Mouse (Mus musculus): ENCODE measurements at regions not wholly inside any gene's neighbourhood (a gene's known extent, or its start where the extent isn't known, plus 50 kb on each side); places are given as distances from the start of the nearest gene placed in this dataset.

DNA sequence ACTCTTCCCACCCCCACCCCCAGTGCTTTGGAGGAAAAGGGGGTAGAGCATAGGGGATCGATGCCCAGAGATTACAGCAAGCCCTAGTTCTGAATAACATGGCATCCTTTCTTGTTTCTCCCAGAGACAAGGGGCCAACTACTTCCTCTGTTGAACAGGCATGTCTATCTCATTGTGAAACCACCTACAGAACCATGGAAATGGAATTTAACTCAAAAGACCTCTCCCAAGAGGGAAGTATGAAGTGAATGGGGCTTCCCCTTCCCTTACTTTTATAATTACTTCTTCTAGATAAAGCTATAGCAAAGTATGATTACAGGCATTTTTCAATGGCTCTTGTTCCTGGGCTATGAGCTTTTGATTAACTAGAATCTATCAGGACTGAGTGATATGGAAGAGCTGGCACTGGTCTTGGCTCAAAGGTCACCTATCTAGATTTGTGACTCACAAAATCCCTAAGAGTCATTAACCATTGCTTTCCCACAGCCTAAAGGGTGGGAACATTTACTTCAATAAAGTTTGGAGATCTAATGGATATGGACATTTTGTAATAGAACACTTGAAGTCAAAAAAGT, 246.1 kb upstream of the A1bg start:
- in situ Hi-C loops (cut with MboI, MseI), result loop anchor here (25.0 kb wide), 1 partner anchor 368 kb away; no protein-coding TSS in a partner anchor

DNA sequence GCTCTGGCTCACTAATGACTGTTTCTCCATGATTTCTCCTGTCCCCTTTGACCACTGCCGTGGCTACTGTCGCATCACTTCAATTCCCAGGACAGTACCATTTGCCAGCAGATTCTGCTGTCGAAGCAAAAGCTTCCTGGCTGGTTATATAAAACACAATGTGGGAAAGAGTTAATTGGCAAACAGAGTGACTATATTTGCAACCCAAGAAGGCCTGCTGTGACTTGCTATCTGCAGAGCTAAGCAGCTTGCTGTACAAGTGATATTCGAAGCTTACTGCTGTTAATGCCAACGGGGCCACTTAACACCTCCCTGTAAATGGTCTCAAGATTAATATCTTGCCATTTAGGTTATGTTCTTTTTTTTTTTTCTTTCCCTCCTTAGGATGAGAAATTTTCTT, 242.2 kb upstream of the A1bg start:
- in situ Hi-C loops (cut with MboI, MseI), result loop anchor here (25.0 kb wide), 1 partner anchor 372 kb away; no protein-coding TSS in a partner anchor

DNA sequence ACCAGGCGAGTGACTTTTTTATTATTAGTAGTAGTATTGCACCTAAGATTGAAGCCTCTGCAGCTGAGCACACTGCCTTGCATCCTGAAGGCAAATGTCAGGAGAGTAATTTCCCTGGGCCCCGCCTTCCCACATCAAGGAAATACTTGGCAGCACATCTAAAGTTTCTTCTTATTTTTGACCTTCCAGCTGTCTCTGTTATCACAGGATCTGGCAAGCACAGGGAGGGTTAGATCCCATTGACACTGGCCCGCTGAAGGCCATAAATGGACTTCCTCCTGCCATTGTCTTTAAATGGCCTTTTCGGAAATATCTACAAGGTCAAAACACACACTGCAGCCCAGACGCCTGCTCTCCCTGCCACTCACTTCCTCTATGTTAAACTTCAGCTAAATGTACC, 238.6 kb upstream of the A1bg start:
- in situ Hi-C loops (cut with MboI, MseI), result loop anchor here (5.0 to 25.0 kb wide), 2 partner anchors 376 to 811 kb away; no protein-coding TSS in a partner anchor

DNA sequence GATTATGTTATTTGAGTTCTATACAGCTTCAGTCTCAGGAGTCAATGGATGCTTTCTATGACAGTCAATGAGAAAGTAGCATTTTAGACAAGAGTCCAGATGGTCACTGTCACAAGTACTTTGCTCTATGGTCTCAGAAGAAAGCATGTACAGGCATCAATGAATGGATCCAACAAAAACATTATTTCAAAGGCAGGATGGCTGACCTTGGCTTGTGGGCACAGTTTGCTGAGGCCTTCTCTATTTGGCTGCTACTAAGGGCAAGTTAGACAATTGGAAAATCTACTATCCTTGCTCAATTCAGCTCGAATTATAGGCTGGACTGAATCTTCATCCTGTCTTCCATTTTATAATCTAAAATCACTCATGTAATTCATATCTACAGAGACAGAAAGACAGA, 237.9 kb upstream of the A1bg start:
- in situ Hi-C loops (cut with MboI, MseI), result loop anchor here (5.0 to 25.0 kb wide), 2 partner anchors 377 to 812 kb away; no protein-coding TSS in a partner anchor

DNA sequence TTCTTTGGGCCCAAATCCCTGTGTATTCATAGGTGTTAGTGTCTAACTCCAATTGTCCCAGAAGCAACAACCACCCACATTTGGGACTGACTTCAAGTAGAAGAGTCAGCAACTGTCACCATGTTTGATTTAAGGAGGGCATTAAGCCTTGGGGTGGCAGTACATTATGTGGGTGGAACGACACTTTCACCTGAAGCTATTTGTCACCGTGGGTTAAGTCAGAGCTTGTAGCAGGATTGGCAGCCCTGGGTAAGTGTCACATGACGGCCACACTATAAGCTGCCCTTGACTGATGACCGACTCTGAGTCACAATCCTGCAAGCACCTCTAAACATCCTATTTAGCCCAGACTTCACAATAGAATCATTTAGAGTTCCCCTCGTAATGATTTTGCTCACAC, 236.7 kb upstream of the A1bg start:
- in situ Hi-C loops (cut with MboI, MseI), result loop anchor here (10.0 to 25.0 kb wide), 4 partner anchors 235 to 1085 kb away; no protein-coding TSS in a partner anchor

DNA sequence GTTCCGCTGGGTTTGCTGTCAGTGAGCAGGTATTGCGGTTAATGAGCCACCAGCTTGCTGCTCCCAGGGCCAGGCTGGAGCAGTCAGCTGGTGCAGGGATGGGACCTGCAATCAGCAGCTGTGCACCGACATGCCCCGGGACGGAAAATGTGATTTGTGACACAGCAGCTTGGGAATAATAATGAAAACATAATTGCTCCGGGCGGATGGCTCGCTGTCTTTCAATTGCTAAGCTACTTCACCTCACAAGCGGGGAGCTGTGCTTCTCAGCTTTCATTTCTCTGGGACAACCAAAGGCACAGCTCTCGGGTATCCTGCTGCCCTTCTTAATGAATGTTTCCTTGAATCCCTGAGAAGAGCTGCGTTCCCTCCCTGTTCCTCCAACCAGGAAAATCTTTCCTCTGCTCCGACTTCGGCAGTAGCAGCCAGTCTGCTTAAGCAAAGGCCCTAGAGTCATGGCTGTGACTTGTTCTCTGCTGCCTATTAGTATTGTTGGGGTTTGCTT, 235.3 kb upstream of the A1bg start:
- in situ Hi-C loops (cut with MboI, MseI), result loop anchor here (10.0 to 25.0 kb wide), 4 partner anchors 237 to 1087 kb away; no protein-coding TSS in a partner anchor

DNA sequence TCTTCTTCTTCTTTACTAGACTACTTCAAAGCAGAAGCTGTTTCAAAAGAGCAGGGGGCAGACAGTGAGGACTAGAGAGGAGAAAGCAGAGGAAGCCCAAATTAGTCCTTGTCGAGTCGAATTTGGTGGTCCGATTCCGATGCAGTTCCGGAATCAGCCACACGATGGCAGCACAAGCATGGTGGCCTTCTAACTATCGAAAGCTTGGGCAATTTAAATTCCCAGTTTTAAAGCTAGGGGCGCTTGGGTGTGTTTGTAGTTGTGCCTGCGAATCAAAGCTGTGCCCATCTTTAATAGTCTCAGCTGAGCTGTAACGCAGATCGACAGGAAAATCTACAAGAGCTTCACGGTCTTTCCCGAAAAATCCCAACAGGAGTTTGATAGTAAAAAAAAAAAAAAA, 234.7 kb upstream of the A1bg start:
- in situ Hi-C loops (cut with MboI, MseI), result loop anchor here (10.0 to 25.0 kb wide), 4 partner anchors 237 to 1087 kb away; no protein-coding TSS in a partner anchor

DNA sequence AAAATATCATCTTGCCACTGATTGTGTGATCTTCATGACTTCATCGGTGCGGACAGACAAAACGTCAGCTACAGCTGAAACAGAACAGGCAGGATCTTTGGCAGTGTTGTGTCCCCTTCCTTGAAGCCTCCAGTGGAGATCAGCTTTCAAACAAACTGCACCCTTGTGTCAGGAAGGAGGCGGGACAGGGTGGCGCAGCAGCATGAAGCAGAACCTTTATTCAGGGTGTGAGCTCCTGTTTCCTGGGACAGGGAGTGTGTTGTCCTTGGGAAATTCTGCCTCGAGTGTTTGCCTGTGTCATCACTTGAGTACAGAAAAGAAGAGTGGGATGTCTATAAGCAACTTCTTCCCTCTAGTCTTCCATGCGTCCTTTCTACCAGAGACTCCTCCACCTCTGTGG, 232.7 kb upstream of the A1bg start:
- in situ Hi-C loops (cut with MboI, MseI), result loop anchor here (10.0 to 25.0 kb wide), 4 partner anchors 239 to 1089 kb away; no protein-coding TSS in a partner anchor

DNA sequence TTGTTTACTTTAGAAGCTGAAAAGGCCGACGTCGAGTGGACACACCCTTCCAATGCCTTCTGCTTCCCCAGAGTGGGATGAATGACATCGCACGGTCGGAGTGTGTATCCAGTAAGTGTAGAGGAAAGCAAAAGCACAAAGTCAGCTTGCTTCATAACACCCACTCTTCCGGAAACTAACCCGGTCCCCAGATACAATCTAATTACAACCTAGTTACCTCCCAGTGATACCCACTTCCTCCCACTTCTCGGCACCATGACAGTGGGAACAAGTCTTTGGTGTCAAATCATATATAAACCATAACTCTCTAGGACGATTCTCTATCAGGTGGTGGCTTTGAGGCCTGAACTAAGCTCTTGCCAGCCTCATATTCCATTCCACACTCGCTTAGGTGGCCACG, 231.4 kb upstream of the A1bg start:
- in situ Hi-C loops (cut with MboI, MseI), result loop anchor here (10.0 to 25.0 kb wide), 4 partner anchors 241 to 1091 kb away; no protein-coding TSS in a partner anchor

DNA sequence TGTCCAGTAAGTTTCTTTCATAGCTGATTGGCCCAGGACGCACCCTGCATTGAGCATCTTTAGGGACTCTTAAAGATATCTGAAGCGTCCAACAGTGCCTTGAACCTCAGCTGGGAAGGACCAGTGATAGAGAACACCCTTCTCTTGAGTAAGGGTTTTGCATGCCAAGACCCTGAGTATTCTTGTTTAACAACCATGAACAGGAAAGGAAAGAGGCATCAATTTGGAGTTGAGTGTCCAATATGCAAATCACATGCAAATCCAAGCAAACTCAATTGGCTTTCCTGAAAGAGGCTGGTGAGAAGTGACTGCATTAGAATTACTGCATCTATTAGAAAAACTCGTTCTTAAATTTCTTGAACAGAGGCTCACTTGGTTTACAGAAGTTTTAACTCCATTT, 220.0 kb upstream of the A1bg start:
- in situ Hi-C loops (cut with MboI, MseI), result no loop called here

DNA sequence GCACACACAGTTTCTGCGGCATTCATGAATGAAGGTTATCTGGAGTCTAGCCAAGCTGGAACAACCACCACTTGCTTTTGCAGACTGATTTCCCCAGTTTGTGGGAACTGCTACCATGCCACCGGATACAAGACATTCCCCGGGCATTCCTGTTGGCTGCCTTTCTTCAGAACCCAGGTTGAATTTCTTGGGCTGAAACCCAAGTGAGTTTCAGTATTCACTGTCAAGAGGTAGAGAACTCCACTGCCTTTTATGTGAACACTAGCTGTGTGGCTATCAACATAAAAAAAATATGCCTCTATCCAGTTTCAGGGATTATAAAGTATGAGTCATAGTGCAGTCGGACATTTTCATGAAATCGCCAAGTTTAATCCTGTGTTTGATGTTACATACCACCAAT, 216.3 kb upstream of the A1bg start:
- in situ Hi-C loops (cut with MboI, MseI), result loop anchor here (10.0 kb wide), 1 partner anchor 836 kb away; no protein-coding TSS in a partner anchor

DNA sequence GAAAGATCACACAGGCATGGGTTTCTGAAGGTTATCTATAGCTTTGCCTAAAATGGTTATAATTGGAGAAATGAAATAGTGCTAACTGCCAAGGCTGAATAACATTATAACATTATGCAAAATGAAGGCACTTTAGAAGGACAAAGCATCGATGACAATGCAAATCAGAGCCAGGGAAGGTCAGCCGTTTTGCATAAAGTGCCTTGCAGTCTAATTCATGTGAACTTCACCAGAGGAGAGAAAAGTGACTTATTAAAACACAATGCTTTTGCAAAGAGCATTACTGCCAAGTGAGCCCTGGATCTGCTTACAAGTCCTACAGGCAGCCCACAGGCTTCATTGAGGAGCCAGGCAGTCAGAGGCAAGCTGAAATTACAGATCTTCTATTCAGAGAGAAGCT, 214.0 kb upstream of the A1bg start:
- in situ Hi-C loops (cut with MboI, MseI), result loop anchor here (10.0 kb wide), 1 partner anchor 838 kb away; no protein-coding TSS in a partner anchor

DNA sequence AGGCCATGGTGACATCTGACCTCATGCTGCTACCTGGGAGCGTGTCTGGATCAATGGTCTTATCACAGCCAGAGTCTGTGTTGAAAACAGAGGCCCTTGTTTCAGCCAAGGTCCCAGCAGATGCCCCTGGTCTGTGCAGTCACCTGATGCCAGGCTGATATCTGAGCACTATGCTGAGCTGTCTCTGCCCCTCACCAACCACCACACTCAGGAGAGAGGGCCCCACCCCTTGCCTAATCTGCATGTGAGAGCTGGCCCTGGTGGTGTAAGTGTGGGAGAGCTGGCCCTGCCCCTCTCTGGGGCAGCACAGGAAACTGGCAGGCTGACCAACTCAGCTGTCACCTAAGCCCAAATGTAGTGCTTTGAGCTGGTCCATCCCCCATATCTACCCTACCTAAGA, 210.5 kb upstream of the A1bg start:
- in situ Hi-C loops (cut with MboI, MseI), result loop anchor here (10.0 kb wide), 1 partner anchor 841 kb away; no protein-coding TSS in a partner anchor

DNA sequence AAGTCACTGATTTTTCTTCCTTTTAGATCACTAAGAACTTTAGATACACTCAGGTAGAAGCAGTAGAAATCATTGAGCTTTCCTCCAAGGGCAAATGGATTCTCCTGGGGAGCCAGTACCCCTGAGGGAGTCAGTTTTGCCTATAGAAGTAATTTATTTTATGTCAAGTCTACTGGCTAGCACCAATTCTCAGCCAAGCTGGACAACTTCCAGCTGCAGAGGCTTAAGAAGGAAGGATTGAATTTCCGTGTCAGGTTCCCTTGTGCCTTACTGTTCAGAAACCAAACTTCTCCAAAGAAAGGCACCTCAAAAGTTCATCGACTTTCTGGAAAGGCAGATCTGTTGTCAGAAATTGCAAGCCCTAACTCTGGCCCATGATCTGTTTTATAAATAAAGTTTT, 205.2 kb upstream of the A1bg start:
- in situ Hi-C loops (cut with MboI, MseI), result no loop called here

DNA sequence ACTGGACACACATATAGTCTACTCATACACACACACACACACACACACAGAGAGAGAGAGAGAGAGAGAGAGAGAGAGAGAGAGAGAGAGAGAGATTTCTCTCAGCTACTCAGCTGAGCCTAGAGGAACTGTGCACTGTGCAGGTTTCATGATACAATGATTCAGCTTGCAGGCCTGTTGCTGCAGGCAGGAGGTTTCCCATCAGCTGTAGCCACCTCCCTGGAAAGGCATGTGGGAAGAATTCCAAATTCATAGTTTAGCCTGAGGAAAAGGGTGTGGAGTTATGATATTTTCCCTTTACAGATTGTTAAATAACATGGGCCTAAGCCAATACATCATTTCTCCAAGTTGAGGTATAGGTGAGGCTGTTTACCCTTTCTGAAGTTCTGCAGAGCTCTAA, 204.3 kb upstream of the A1bg start:
- in situ Hi-C loops (cut with MboI, MseI), result no loop called here

DNA sequence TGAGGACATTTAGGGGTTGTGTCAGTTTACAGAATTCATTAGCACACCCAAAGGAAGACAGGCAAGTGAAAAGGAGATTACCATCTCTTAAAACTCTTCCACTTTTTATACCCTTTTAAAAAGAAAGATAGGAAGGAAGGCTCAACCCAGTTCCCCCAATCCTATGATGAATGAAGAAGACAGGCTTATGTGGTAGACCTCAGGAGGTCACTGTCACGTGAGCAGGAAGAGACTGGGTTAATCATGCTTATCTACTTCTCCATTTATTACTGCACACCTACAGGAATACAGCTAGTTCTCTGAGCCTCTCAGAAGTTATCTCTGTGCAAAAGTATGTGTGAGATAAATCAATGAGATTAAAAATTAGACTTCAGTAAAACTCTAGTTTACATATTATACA, 194.1 kb upstream of the A1bg start:
- in situ Hi-C loops (cut with MboI, MseI), result no loop called here

DNA sequence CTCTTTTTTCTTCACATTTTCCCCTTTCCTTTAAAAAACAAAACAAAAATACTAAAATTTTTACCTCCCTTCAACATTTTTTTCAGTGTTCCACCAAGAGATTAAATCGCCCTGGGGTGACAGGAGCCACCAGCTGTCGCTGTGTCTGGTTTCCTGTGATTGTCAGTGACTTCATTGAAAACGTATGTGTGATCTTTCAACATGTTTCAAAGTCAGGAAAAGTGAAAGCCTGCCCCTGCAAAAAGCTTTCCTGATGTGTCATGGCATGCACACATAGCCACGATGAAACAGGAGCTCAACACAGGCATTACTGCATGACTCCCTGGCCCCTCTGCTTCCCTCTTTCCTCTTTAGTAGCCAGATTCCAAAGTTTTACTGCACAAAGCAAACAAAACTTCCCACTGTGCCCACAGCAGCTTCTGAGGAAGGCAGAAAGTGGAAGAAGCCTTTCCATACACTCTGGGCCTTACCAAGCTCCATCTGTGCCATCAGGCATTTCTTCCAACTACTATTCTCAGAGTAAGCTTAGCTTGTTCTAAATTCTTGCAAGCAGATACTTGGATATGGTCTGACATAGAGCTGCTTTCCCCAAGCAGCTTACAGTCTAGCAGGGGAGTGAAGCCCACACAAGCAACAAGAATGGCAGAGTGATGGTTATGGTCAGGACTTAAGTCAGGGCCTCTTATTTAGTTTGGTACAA, 186.8 kb upstream of the A1bg start:
- in situ Hi-C loops (cut with MboI, MseI), result no loop called here

DNA sequence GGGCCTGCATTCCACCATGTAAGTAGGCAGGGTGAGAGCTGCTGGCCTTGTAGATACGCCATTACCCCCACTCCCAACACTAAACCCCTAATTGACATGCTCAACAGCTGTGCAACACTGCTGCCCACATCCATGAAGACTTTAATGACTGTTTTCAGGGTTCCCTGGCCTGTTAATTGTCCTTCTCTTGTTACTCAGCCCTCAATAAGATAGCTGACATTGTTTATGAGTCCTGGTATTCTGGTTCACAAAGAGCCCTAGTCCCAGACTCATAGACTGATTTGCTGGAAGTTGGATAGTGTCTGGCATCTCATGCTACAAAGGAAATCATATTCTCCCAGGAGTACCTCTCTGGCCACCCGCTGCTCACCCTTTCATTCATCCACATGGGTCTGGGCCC, 186.1 kb upstream of the A1bg start:
- in situ Hi-C loops (cut with MboI, MseI), result no loop called here

DNA sequence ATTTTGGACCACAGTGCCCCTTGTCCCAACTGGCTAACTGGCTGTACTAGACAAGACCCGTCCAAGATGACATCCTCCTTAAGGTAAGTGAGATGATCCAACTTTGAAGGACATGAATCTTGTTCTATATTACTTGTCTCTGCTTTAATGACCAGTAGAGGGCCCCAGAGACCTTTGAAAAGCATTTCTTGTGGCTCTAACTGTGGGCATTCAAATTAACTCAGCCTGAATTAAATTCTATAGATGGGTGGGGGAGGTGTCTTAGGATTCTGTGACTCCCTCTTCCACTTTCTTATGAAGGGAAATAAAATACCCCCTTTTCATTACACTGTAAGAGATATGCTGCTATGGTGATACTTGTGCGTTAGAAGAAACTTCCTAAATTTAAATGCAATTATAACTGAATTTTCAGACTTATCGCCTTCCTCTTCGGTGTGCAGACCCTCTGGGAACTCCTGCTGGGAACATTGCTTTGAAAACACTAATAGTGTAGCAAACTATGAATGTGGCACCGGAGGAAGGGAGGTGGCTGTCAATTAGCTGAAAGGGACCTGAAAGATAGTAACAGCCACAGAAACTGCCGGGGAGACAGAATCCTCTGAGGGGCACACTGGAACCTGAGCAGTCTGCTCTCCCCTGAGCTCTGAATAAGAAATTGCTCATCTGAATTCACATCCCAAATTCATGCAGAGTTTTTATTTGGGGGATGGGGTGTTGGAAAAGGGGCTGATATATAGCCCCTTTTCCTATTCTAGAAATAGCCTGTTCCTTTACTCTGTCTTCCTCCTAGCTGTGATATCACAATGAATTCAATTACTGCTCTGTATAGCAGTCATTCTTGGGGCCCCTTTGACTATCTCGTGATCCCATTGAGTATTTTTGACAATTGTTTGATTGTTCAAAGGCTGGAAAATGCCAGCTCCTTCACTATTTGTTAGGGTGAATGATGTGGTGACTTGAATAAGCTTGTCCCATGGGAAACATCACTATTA, 179.9 kb upstream of the A1bg start:
- in situ Hi-C loops (cut with MboI, MseI), result no loop called here

DNA sequence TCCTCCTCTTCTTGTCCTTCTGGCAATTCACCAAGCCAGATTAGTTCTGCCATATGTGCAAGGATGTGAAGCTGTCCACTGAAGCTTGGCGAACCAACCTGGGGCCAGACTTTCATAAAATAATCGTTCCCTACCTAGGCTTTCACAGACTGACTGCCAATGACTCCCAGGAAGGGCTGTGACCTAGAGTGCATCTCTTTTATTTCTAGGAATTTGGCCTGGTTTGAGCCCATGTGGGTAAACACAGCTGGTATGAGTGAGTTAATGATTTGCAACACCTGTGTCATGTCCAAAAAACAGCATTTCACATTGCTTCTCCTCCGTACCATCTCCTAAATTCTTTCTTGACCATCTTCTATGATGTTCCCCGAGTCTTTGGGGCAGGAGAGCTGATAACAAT, 178.0 kb upstream of the A1bg start:
- in situ Hi-C loops (cut with MboI, MseI), result no loop called here

DNA sequence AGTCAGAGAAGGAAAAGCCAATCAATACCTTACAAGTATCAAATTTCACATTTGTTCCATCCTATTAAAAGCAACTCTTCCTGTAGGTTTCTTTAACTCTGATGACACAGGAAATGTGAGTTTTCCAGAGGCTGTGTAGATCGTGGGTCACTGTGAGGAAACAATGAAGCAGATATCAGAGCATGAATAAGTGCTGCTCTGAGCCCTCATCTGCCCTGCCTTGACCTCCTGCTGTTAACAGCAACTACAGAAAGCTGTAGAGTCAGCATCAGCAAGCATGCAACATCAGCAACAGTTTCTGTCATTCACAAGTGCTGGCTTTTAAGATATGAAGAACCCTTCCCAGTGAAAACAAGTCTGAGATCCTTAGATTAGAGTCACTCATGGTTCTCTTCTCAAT, 176.2 kb upstream of the A1bg start:
- in situ Hi-C loops (cut with MboI, MseI), result no loop called here
